Mouse (Mus musculus) brain, adult 2 months (tissue): ENCODE measurements at regions not wholly inside any gene's neighbourhood (a gene's known extent, or its start where the extent isn't known, plus 50 kb on each side); places are given as distances from the start of the nearest gene placed in this dataset.

ENCODE experiments used
- DNase-seq: peaks from one replicate; pipeline ENCODE4 v3.0.0; 2011; ENCODE audit warnings: low read depth, low spot score

DNA sequence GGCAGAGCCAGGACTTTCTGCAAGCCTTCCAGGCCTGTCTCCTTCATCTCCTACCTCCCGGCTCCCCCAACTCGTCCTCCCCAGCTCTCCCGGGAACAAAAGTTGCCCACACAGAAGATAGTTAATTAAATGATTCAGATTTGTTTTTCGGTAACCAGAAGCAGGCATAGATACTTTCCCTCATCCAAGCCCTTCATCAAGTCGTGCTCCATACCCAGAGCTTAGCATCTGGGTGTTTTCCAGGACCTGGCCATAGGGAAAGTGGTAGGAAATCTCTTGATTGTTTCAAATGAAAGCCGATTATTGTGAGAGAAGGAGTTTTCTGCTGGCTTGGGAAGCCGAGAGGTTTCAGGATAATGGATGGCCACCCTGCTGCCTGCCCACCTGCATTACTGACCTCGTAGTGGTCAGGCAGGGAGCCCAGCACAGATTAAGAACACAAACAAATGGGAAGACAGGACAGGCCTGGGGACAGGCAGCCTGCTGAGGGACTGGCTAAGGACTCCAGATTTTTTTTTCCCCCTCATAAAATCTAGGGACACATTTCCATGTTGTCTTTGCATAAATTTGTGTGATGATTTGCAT, 142.2 kb upstream of the Cadm1 start:
- DNase-seq = peak; percentile 70

DNA sequence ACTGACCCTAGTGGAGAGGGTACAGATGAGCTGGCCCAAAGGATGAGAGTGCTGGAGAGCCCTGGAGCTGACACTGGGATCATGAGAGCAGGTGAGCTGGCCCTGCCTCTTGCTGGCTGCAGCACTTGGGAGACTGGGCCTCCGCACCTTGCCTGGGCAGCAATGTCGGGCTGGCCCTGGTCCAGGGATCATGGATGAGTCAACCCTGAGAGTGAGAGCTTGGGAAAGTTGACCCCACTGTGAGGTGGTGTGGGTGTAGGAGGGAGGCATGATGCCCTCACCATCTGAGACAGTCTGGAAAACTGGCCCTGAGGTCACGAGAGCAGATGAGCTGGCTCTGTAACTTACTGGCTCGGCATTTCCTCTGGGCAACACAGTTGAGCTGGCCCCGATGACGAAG, 140.1 kb upstream of the Cadm1 start:
- peak; percentile 48 for DNase-seq

DNA sequence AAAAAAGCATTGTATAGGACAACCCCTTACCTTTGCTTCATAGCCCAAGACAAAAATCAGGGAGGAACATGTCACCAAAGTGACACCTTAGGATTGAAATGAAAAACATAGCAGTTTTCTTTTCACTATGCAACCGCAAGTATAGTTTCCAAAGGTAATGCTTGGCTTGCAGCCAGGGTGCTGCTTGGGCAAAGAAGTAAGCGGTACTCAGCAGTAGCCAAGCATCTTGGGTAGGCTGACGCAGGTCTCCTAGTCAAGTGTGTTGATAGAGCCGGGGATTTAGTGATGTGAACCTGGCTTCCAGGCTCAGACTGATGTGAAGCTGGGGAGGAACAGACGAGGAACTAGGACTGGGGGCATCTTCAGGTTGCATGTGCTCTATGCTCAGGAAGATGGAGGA, 138.3 kb upstream of the Cadm1 start:
- DNase-seq = no peak

DNA sequence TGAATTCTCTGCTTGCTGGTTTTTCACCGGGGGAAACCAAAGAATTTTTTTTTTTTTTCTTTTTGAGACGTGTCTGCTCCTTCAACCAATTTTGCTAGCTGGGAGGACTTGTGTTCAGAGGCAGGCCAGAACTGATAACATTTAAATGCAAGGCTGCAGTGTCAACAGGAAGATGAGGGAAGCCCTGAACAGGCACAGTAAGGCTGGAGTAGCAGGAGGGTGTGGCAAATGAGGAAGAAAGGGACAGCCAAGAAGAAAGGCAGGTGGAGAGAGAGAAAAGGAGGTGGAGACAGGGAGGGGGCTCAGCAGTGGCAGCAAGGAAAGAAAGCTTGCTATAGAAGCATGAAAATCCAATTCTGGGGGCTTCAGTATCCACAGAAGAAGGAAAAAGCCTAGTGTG, 130.4 kb upstream of the Cadm1 start:
- no peak for DNase-seq

DNA sequence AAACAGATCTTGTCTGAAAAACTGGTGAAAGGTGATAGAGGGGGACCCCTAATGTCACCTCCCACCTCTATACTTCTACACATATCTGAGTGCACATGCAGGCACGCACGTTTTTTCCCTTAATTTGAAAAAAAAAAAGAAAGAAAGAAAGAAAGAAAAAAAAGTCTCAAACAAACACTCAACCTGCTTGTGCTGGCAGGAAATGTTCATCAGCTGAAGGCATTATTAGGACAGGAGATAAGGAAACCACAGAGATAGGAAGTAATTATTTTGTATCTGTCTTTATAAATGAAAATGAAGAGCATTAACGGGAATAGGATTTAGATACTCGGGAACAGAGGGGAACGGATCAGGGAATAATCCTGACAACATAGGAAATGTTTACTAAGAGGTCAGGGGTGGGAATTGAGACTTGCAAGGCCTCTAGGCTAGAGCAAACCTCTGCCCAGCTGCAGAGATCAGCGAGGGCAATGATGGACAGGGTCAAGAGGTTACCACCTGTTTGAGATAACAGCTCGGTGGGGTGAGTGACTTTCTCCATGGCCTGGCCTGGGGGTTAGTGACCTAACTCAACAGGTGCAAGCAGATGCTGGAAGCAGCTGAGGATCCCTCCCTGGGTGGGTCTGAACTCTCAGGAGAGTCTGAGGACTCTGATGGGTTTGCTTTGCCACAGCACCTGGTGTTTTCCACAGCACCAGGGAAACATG, 129.7 kb upstream of the Cadm1 start:
- DNase-seq = no peak

DNA sequence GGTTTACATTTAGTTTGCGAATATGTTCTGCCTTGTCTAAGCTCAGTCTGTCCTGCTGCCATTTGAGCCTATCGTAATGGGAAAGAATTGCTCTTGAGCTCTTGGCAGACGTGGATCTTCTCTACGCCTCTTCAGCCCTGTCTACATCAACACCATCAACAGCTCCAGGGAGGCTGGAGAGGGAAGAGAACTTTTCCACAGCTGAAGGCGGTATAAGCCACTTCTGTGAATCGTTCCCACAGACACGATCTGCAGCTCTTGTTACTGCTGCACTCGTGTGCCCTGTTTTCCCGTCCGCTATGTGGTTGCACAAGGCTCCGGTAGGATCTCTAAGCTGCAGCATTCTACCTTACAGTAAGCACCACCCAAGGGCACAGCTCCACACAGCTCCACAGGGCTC, 128.5 kb upstream of the Cadm1 start:
- DNase-seq = peak; percentile 53

DNA sequence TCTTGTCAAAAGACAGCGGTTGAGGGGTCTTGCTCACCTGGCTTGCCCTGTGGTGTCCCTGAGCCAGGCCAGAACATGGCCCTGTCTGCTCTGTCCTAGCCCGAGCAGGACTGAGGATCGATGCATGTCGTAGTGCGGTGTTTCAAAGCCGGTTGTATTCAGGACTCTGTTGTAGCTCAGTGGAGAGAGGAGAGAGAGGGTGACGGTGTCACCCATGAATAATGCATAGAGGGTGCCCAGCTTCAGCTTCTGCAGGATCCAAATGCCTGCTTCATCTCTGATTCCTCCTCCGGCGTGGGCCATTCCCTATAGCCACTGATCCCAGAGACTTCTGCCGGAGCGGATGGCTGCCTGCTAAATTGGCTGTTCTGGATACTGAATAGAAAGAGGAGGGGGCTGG, 126.7 kb upstream of the Cadm1 start:
- DNase-seq = no peak

DNA sequence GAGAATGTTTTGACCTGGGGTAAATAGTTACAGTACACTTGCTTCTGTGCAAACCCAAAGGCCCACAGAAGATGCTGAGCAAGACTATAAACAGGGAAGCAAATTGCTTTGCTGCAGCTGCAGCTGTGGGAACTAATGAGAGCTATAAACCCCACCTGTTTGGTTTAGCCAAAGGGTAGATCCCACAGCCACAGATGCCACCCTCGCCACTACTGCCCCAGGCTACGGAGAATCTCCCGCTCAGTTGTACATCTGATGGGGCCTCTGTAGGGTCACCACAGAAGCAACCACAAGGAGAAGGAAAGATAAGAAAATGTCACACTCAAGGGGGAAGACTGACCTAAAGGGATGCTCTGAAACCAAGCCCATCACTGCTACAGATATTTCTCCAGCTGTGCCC, 125.2 kb upstream of the Cadm1 start:
- DNase-seq = no peak

DNA sequence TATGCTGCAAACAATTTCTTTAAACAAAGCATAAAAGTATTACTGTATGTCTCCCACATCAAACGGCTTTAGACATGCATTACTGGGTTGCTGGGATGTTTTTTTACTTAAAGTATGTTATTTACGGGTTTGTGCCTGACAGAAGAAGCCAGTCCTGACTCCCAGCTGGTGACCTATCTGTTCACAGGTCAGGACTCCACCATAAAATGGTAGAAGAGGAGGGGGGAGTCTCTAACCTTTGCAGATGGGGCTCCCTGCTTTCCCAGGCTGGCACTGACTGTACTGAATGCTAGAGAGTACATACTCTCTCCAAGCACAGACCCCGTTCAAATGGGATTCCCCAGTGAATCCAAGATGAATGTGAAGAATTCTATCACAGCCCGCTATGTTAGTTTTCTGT, 124.4 kb upstream of the Cadm1 start:
- no peak for DNase-seq

DNA sequence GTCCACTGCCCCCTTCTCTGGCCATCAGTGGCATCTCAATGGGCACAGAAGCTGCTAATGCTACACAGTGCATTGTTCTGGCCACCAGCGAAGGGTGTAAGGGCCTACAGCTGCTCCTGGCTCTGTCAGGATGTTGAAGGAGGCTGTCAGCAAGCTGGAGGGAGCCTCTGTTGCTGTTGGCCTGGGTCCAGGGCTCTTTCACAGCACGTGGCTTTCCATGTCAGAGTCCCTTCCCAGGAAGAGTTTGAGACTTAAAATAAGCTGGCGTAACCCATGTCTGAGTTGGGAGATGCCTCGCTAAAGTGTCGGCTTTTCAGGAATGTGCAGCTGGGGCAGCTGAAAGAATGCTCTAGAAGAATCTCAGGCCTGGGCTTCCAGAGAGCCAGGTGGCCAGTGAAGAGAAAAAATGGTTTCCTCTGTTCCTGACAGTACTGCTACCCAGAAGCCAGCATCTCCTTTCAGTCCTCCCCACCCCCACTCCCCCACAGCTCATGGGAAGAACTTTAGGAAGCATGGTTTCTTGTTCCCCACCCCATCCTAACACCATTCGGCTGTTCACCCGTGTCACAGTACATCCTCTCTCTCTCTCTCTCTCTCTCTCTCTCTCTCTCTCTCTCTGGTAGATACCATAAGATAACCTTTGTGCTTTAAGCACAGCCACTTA, 122.8 kb upstream of the Cadm1 start:
- DNase-seq = peak; percentile 48

DNA sequence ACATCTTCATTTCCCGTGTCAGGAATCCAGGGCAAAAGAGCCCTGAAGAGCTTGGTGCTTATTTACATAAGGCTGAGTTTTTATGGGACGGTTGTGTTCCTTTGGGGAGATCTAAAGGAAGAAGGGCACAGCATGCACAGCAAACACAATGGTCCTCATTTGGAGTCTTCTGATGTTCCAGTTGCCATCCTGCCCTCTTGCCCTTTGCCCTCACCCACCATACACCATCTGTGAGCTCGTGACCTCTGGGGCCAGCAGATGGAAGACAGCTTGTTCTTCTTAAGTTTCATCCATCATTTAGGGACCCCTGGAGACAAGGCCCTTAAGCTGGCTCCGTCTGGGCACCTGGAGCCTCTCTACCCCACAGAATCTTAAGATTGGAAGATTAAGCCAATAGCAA, 121.9 kb upstream of the Cadm1 start:
- no peak for DNase-seq

DNA sequence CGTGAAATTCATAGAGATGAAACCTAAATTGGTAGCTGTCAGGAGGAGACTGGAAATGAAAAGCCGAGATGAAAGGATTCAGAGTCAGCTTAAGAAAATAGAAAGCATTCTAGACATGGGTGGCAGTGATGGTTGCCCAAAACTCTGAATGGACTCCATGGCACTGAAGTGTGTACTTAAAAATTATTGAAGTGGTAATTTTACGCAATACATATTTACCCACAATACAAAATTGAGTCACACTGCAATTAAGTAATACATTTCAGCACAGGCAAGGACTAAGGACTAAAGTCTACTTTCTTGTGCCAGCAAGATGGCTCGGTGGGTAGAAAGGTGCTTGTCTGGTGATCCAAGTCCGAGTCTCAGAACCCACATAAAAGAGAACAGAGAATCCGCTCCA, 120.4 kb upstream of the Cadm1 start:
- DNase-seq = no peak

DNA sequence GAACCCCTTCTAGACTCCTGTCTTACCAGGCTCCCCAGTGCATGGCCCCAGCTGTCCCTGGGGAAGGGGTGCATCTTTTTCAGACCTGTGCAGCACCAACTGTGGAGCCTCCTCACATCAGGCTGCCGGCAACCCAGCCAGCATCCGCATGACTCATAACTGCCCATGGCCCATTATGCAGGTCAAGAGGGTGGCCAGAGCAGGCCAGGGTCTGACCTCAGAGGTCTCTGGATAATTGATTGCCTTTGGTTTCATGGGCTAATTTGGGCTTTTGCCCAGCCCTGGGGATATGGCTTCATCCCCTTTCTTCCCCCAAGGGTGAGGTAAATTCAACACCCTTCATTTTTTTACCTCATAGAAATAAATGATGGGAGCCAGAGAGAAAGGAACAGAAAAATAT, 117.2 kb upstream of the Cadm1 start:
- DNase-seq = no peak

DNA sequence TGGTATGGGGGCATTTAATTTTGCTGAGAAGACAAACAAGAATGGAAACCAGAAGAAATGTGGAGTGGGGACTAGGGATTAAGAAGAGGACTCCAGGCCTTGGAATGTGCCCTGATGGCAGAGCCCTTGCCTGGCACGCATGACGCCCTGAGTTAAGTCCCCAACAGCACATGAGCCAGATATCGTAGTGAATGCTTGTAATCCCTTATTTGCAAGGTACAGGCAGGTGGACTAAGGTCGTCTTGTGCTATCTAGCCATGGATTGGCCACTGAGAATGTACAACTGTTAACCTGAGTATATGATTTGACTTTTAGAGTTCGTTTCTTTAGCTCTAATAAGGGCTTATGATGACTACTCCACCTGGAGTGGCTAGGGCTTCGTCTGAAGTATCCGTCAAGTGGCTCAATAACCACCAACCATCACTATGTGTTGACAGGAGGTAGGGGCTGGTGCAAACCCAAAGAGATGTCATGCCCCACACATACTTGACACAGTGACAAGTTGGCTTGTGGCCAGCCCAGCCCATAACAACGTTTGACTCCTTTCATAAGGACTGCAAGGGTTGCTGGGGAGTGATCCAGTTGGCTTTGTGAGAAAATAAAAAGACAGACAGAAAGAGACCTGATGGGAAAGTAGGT, 115.5 kb upstream of the Cadm1 start:
- DNase-seq = no peak

DNA sequence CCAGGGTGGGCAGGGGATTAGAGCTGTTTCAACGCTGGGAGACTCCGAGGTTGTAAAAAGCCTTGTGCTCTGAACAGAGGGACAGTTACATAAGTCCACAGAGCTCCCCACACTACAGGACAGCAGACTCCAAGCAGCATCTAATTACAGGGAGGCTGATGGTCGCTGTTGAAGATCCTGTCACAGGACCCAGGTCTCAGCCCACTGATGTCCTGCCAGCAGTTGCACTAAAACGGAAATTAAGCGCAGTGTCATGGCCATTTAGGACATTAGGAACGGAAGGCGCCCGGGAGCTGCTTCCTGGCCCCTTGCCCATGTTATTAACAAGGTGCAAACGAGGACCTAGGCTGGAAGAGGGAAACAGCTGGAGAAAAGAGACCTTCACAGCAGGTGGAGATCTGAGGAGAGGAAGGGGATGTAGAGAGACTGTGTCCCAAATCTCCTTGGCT, 107.8 kb upstream of the Cadm1 start:
- DNase-seq = peak; percentile 77

DNA sequence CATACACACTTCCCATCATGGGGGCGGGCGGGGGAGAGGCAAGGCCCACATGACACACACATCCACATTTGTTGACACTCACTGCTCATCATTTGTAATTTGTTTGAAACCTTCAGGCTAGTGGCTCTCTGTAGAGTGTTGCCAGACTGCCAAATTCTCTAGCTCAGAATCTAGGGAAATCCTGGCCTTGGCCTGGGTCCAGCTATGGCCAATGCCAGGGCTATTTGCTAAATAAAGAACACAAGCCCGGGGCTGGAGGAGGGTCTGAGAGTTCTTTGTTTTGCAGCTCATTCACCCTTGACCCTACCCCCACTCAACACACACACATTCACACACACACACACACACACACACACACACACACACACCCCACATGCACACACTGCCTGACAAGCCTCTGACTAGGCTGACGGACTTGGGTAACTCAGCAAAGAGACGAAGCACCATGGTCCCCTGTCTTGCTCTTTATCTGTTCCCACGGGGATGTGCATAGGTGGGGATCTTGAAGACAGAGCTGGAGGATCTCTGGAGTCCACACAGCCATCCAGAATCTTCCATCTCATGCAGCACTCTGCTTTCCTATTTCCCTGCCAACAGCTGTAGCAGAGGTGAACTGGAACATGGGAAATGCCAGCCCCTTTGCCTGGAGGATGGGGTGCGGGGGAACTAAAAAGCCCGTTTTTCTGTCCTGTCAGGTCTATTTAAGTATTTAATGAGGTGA, 107.1 kb upstream of the Cadm1 start:
- DNase-seq = peak; percentile 93

DNA sequence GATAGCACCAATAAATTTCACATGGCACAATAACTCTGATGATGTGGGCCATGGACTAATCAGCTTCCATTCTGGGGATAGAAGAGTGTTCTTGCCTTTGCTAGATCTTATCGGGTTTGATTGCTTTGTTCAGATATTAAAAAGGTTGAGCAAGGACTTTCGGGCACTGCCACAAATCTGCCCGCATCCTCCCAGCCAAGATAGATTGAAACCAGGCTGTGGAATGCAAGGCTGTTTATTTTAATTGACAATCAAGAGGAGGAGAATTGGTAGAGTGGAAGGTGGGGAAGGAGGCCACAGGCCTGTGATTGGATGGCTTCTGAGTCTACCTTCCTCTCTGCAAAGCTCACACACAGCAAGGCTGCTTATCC, 106.5 kb upstream of the Cadm1 start:
- DNase-seq = no peak

DNA sequence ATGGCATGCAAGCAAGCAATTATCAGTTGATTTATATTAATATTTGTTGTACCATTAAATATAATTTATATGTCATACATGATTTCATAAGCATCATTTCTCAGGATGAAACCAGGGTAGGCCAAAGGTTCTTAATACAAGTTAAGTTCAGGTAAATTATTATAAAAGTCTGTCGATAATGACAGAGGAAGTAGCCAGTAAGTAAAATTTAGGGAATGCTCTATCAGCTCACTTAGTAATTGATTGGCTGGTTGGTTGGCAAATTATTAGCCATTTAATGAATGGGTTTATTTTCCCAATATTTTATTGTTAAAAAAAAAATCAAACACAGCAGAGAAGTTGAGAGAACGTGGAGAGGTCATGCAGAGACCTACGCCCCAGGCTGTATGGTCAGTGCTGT, 105.8 kb upstream of the Cadm1 start:
- no peak for DNase-seq

DNA sequence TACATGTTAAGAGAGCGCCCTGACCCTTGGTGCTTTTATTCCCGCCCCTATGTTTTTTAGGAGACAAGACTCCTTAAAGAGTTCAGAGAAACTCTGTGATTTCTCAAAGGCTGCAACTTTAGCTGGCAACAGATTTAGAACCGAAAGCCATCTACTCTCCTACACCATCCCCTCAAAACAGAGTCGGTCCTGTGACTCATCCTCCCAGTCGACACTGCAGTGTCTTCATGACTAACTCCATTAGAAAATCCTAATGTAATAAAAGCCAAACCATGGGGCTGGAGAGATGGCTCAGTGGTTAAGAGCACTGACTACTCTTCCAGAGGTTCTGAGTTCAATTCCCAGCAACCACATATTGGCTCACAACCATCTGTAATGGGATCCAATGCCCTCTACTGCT, 103.3 kb upstream of the Cadm1 start:
- peak; percentile 64 for DNase-seq

DNA sequence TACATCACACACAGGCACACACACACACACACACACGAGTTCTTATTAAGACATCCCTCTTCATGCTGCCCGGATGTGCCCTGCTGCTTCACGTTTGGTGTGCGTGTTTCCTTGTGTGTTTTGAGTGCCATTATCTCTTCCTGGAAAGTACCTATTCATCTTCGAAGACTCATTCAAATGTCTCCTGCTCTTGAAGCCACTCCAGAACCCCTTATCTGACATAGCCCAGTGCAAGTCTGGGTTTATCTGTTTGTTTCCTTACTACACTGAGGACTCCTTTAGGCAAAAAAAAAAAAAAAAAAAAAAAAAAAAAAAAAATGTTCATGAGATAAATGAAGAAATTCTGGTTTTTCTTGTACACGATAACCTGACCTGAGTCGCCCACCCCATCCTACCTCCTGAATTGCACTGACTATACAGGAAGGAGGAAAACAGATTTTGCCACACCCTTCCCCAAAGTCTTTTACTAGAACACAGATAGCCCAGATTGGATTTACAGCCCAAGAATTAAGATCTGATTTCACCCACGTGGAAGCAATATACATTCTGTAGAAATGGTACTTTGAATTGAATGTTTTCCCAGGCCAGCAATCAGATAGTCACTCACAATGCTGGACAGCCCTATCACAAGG, 101.1 kb upstream of the Cadm1 start:
- DNase-seq = no peak

DNA sequence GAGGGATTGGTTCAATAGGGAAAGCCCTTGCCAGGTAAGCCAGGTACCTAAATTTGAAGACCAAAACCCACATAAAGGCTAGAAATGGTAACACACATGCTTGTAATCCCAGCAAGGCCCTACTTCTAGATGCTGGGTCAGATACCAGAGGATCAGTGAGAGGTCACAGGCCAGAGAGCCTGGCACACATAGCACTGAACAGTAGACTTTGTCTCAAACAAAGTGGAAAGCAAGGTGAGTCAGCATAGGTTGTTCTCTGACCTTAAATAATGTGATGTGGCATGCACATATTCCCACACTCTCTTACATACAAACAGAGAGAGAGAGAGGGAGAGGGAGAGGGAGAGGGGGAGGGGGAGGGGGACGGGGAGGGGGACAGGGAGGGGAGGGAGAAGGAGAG, 100.3 kb upstream of the Cadm1 start:
- no peak for DNase-seq

DNA sequence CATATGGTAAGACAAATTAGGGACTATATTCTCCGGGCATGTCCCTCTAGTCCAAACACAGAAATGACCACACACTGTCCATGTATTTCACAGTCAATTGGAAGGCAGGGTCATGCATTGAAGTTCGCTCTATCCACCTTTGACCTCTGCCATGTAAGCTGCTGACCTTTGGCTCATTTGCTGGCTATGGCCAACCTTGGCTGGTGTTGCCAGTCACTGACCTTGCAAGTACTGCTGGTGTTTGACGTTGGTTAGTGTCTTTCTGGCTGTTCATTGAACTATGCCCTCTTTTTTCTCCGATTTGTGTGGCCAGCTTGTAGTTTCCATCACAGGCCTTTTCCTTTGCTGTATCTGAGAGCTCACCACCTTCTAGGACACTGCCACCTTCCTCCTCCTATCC, 97.3 kb upstream of the Cadm1 start:
- DNase-seq = no peak
